Mouse (Mus musculus): Measurements from ENCODE around the gene Cela3b.
"Not testable (repeated sequence)": the region's sequence is repeated elsewhere in the genome, so short reads cannot be mapped to it uniquely, and the experiment has no call there.

Gene Cela3b

GRCm38 (mm10) chr4:137461217-137461616, 30.9 kb upstream of the Cela3b start:
- DNase-seq (ENCODE audit: low read depth), result no peak

DNA sequence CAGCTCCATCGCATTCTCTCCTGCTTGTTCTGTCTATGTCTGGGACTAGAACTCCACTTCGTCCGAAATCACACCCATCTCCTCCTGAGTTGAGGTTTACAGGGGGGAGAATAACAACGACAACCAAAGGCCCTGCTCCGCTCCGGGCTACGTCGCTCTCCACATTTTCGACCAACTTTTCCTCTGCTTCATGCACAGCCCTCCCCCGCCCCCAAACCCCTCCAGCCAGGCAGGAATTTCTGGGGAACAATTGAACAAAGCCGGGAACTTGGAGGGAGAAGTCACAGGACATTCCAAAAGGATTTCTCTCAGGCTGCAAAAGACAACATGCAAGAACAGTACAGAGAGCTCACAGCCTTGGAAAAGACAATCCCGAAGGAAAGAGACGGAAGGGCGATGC, 30.3 kb upstream of the Cela3b start:
- no peak for DNase-seq (ENCODE audit: low read depth)

- DNase-seq (ENCODE audit: low read depth), result no peak
These were observed 28.5 kb upstream of the Cela3b start for GRCm38 (mm10) chr4:137458861-137459260.

DNA sequence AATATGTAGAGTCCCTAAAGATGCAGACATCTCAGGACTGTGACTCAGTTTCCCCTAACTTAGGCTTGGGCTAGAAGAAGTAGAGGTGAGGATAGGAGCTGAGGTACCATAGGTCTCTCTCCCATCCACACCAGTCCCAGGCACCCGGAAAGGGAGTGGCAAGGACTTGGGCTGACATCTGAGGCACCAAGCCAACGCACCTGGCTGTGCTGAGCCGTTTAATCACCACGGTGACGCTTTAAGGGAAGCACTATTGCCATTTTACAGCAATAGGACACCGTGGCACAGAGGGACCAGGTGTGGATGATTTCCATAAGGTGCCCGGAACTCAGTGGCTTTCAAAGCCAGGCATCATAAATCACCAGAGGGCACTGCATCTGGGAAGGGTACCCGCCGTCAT, 28.0 kb upstream of the Cela3b start:
- DNase-seq (ENCODE audit: low read depth), result no peak

- DNase-seq (ENCODE audit: low read depth), result no peak
These were observed 27.0 kb upstream of the Cela3b start for GRCm38 (mm10) chr4:137457292-137457691.

GRCm38 (mm10) chr4:137456581-137456980, 26.2 kb upstream of the Cela3b start:
- DNase-seq (ENCODE audit: low read depth), result no peak

- DNase-seq (ENCODE audit: low read depth), result no peak
These were observed 24.2 kb upstream of the Cela3b start for GRCm38 (mm10) chr4:137454582-137454981.

GRCm38 (mm10) chr4:137453234-137453767, 23.0 kb upstream of the Cela3b start, which contains the start of gene 1700013G24Rik:
TSS of gene 1700013G24Rik (plus strand) at chr4:137453284.
- no peak for DNase-seq (ENCODE audit: low read depth)

- no peak for DNase-seq (ENCODE audit: low read depth)
These were observed 21.9 kb upstream of the Cela3b start for GRCm38 (mm10) chr4:137452190-137452589.

DNA sequence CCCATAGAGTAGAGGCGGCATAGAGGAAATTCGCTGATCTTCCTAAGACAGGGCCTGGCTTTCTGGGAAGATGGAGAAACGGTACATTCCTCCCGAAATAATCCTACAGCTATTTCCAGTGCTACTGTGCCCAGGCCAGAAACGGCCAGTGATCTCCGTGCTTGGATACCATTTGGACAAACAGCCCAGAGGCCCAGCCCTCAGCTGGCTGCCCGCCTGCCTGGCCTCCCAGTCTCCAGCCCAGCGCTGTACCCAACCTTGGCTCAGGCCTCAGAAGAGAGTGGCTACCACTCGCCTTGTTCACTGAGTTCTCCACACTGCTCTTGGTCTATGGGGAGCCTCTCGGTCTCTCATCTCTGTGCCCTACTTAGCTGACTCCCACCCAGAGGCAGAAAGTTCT, 19.4 kb upstream of the Cela3b start:
- no peak for DNase-seq (ENCODE audit: low read depth)

DNA sequence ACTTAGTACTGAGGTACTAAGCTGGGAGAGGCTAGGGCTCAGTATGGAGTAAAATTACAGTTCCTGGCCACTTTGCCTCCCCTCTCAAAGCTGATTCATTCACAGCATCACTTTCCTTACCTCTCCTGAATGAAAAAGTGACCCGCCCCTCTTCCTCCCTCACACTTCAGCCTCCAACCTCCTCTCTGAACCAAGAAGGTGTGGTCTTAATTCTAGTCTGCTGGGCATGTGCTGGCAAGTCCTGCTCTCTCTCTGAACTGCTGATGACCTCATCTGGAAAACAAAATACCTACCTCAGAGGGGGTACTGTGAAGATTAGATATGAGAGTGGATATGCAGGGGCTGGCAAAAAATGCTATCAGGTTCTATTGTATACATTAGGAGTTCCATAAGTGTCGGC, 18.8 kb upstream of the Cela3b start:
- DNase-seq (ENCODE audit: low read depth), result no peak

DNA sequence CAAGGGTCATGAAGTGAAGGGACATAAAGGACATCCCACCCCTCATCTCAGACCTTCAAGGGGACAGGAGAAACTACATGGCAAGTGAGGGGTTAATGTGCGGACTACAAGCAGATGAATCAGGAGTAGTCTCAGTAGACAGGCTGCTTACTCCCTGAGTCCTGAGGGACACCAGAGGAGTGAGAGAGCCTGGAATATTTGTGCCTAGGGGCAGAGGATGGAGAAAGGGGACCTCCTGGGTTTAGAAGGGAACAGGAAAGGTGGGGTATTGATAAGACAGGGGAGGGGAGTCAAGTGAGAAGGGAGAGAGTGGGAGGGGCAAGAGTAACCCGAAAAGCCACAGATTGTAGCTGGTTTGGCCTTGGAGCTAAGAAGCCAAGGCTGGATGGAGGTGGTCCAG, 18.3 kb upstream of the Cela3b start:
- no peak for DNase-seq (ENCODE audit: low read depth)

DNA sequence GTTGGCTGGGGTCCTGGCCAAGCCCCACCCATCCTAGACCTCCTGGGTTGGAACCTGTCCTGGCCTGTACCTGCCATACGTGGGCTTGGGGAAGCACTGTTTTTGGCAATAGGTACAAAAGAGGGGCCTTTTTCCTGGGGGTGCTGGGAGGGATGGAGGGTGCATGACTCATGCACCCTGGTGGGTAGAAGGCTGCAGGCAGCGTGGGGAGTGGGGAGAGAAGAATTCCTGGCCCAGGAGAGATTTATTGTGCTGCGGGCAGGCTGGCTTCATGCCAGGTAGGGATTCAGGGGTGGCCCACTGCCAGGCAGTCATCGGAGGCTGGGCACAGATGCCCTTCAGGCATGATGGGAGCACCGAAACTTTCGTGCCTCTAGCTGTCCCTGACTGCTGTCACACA, 17.9 kb upstream of the Cela3b start:
- no peak for DNase-seq (ENCODE audit: low read depth)

DNA sequence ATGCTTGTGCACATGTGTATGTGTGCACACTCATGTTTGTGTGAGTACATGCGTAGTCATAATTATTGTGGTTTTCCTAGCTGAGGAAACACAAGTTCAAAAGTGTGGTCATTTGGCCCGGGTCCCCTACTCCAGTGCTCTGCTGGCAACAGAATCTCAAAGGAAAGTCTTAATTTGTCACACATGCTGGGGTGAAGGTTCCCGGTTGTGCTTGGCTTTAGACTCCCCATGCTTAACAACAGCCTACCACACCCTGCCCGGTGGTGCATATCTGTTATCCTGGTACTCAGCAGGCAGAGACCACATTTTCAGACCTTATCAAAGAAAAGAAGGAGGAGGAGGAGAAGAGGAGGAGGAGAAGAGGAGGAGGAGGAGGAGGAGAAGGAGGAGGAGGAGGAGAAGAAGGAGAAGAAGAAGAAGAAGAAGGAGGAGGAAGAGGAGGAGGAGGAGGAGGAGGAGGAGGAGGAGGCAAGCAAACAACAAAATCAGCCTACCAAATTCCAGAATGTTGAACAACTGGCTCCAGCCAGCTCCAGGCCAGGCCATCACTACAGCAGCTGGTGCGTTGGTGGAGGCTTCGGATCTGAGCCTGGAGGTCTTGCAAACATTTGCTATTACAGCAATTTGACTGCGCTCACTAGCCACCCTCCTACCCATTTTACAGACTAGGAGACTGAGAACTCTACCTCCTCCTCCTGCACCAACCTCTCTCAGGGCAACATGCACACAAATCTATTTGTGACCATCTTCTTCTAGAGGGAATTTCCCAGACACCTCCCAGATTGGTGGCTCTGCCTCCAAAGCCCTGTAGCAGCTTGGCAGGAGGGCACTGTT, 17.2 kb upstream of the Cela3b start:
- DNase-seq (ENCODE audit: low read depth), result no peak

DNA sequence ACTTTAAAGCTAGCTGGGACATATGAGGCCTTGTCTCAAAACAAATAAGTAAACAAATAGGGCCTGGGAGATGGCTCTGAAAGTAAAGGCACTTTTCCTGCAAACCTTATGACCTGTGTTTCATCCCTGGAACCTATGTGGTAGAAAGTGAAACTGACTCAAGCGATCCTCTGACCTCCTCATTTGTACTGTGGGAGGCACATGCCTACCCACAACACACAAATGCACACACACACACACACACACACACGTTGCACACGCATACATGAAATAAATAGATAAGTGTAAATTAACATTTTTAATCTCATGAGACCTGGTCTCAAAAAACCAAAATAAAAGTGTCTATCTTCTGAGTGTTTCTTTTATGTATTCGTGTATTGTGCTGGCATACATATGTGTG, 15.5 kb upstream of the Cela3b start:
- DNase-seq (ENCODE audit: low read depth), result no peak

- DNase-seq (ENCODE audit: low read depth), result peak; percentile 59
These were observed 13.3 kb upstream of the Cela3b start for GRCm38 (mm10) chr4:137443625-137444024.

- DNase-seq (ENCODE audit: low read depth), result peak; percentile 8
These were observed 11.0 kb upstream of the Cela3b start for GRCm38 (mm10) chr4:137441332-137441731.

GRCm38 (mm10) chr4:137438842-137439241, 8.5 kb upstream of the Cela3b start:
- no peak for DNase-seq (ENCODE audit: low read depth)

GRCm38 (mm10) chr4:137436979-137437669, 6.8 kb upstream of the Cela3b start:
- DNase-seq (ENCODE audit: low read depth), result no peak

DNA sequence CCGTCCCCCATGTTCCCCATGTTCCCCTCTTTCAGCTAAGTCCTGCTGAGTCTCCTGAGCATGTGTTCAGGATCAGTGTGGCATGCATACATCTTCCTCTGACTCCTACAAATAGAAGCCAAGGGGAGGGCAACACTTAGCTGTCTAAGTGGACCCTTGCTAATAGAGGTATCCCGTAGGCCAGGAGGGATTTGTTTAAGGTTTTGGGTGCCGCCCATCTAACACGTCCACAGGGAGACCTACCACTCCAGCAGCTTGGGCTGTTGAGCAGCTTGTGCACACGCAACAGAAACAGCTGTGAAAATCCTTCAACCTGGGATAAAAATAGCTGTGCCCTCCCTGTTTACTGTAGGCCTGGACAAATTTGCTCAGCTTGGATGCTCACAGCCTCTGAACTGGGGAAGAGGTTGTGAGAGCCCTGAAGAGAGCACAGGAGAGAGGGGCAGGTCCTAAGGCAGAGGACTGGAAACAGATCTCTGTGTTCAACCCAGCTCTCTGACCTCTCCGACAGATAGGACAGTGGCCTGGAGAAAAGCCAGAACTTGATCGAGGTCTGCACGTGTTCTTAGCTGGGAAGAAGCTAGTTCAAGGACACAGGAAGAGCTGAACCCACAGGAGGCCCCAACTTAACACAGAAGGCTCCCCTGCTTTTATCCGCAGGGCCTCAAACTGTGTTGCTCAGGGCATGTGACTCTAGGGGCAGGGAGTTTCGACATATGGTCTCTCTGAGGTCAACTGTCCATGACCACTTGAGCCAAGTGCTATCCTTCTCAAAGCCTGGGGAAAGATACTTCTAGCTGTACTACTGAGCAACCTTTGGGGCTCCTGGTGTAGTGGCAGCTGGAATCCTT, 2.6 kb upstream of the Cela3b start:
- not testable (repeated sequence) for DNase-seq (ENCODE audit: low read depth)

DNA sequence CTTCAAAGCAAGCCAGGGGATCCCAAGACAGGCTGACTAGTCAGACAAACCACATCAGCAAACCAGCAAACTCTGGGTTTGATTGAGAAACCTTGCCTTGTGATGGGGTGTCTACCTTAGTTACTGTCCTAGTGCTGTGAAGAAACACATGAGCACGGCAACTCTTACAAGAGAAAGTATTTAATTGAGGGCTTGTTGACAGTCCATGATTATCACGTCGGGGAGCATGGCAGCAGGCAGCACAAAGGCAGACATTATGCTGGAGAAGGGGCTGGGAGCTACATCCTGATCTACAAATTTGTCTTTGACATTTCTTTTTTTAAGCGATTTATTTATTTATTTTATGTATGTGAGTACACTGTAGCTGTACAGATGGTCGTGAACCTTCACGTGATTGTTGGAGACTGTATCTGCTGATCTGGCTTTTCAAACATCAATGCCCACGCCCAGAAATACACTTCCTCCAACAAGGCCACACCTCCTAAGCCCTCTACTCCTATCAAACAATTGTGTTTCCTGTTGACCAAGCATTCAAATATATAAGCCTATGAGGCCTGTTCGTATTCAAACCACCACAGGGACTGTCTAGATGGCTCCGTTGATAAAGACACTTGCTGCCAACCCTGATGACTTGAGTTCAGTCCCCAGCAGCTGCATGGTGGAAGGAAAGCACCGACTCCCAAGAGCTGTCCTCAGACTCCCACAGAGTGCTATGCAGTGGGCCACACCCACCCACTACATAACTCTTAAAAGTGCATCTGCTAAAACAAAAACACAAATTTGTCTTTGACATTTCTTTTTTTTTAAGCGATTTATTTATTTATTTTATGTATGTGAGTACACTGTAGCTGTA, 12.4 kb downstream of the Cela3b start:
- peak; percentile 46 for DNase-seq (ENCODE audit: low read depth)

Data from induced T-regulatory cell, adult 2 months (primary cell).